Mouse (Mus musculus) neutrophil, adult 5-6 weeks (primary cell): Measurements from ENCODE around the gene Rtn4ip1. TPM values are rescaled to one million over a fixed set of nuclear protein-coding genes. Genes with fewer than 3 reads are reported as not detected.

ENCODE experiments used
- ATAC-seq: fragments of 151-379, 151-347 bp; 2 replicates; pipeline ENCODE4 v1.8.0; 2017; ENCODE audit warnings: mild to moderate bottlenecking, moderate TSS enrichment; ENCODE audit not compliant: insufficient number of reproducible peaks, poor library complexity, low FRiP score, severe bottlenecking; ENCODE audit errors: extremely low read depth
- total RNA-seq: library from RNA; stranded (forward); fragments of 200-1000 nt; gene quantifications from 2 replicates; pipeline ENCODE4 v1.2.3, GENCODE M21; 2017

Rtn4ip1 gene
- total RNA-seq: 33.8 and 36.8 TPM in 2 replicates

- peak; percentile 99 for ATAC-seq
Observed at GRCm38 (mm10) chr10:43901578-43902194, at the start of gene Rtn4ip1, which contains the start of gene Qrsl1. TSS of gene Rtn4ip1 (plus strand) at chr10:43901807. TSS of gene Qrsl1 (minus strand) at chr10:43901745.

- no peak for ATAC-seq
Observed at GRCm38 (mm10) chr10:43851898-43852297, 49.7 kb upstream of the Rtn4ip1 start.

GRCm38 (mm10) chr10:43855916-43856315 lies 45.7 kb upstream of the Rtn4ip1 start:
- ATAC-seq: peak; percentile 52; the same call in 1 of the 2 replicates

- ATAC-seq: peak; percentile 99
Observed at GRCm38 (mm10) chr10:43856351-43856750, 45.3 kb upstream of the Rtn4ip1 start.

GRCm38 (mm10) chr10:43870752-43871151 lies 30.9 kb upstream of the Rtn4ip1 start:
- peak; percentile 63; the same call in 1 of the 2 replicates for ATAC-seq

- ATAC-seq: peak; percentile 66
Observed at GRCm38 (mm10) chr10:43871458-43871857, 30.1 kb upstream of the Rtn4ip1 start.

GRCm38 (mm10) chr10:43887676-43888075 lies 13.9 kb upstream of the Rtn4ip1 start:
- ATAC-seq: no peak

- no peak for ATAC-seq
Observed at GRCm38 (mm10) chr10:43888976-43889375, 12.6 kb upstream of the Rtn4ip1 start.

- ATAC-seq: no peak
Observed at GRCm38 (mm10) chr10:43892971-43893370, 8.6 kb upstream of the Rtn4ip1 start.

GRCm38 (mm10) chr10:43896065-43896464 lies 5.5 kb upstream of the Rtn4ip1 start:
- no peak for ATAC-seq

- no peak for ATAC-seq
Observed at GRCm38 (mm10) chr10:43898276-43898675, 3.3 kb upstream of the Rtn4ip1 start.

- ATAC-seq: peak; percentile 4; the same call in 1 of the 2 replicates
Observed at GRCm38 (mm10) chr10:43900883-43901570, 580 bp upstream of the Rtn4ip1 start.

- ATAC-seq: no peak
Observed at GRCm38 (mm10) chr10:43904569-43904968, 3.0 kb downstream of the Rtn4ip1 start.

GRCm38 (mm10) chr10:43910032-43910872 lies 8.6 kb downstream of the Rtn4ip1 start:
- ATAC-seq: peak; percentile 95

GRCm38 (mm10) chr10:43910873-43911142 lies 9.2 kb downstream of the Rtn4ip1 start:
- ATAC-seq: no peak

GRCm38 (mm10) chr10:43912236-43912635 lies 10.6 kb downstream of the Rtn4ip1 start:
- ATAC-seq: no peak

- no peak for ATAC-seq
Observed at GRCm38 (mm10) chr10:43916181-43916580, 14.6 kb downstream of the Rtn4ip1 start.

- no peak for ATAC-seq
Observed at GRCm38 (mm10) chr10:43916737-43917136, 15.1 kb downstream of the Rtn4ip1 start.

GRCm38 (mm10) chr10:43918696-43919608 lies 17.3 kb downstream of the Rtn4ip1 start:
- ATAC-seq: peak; percentile 96
